Mouse (Mus musculus): Measurements from ENCODE around the gene Ssr3. TPM values are rescaled to one million over a fixed set of nuclear protein-coding genes. Genes with fewer than 3 reads are reported as not detected.

Ssr3 gene
- polyA plus RNA-seq, 1 experiment, result 19.1 TPM

DNA sequence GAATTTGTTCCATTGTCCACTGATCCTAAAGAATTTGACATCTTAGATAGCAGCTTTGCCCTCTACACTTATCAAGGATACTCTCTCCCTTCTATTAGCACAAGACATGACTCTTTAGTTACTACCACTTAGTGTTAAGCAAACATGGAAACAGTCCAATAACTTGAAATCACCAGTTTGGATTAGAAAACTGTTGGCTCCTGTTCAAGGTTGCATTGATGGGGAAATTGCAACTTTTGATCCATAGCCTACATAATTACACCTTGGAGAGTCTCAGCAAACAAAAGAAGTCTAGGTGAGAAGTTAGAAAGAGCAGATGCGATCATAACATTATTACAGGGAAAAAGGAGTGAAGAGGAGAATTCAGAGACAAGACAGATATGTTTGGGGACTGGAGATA is 46.2 kb downstream of the Ssr3 start:
- H3K4me1 ChIP-seq (ENCODE audit: control insufficient read depth, insufficient read depth, low read length), result no peaks in the 10 kb centered on the region
- no peak overlapping the region for H3K27ac ChIP-seq (ENCODE audit: control insufficient read depth, insufficient read depth, low read depth, low read length)
- TF ChIP-seq CTCF (IDR thresholded peaks at IDR 0.05; ENCODE audit: control insufficient read depth, insufficient read depth, insufficient replicate concordance, low read depth, low read length), result no peak
- no peak for TF ChIP-seq POLR2A (IDR thresholded peaks at IDR 0.05; ENCODE audit: control insufficient read depth, low read depth, low read length)
- H3K27me3 ChIP-seq (ENCODE audit: control insufficient read depth, insufficient read depth, low read length), result no peaks in the 10 kb centered on the region
- no peak overlapping the region for H3K4me3 ChIP-seq (ENCODE audit: control insufficient read depth, low read depth, low read length)
- H3K36me3 ChIP-seq (ENCODE audit: control insufficient read depth, insufficient read depth, low read length), result no peaks in the 10 kb centered on the region

DNA sequence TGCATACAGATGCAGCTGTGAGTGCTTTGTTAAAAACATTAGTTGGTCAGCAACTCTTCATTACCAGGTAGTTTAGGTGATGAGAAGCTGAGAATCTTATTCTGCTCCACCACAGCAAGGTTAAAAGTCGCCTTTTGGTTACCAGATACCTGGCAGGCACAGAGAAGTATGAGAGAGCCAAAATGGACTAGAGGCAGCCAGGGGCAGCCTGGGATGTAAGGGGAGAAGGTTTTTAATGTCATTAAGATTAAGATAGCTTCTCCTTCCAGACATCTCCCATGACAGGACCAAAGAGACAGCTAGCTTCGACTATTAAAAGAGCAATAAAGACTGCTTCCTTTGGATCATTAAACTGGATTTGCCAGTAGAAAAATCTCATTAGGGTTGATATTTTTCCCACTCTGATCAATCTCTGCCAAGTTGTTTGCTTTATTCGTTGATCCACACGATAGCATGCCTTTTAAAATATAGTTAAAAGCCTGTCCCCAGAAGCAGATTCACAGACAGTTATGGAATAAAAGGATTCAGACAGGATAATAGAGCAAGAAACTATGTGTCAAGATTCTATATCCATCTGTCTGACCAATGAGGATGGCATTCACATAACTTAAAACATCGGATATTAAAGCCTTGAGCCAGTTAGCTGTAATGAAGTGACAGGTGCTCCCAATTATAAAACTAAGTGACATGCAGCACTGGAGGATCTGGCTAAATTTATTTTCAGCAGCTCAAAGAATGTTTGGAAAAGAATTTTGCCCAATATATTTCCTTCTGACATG is 52.1 kb downstream of the Ssr3 start:
- peaks cover 2% of the 10 kb centered on the region; the same call in 1 of the 2 replicates for H3K4me1 ChIP-seq (ENCODE audit: control insufficient read depth, insufficient read depth, low read length)
- H3K4me3 ChIP-seq (ENCODE audit: control insufficient read depth, low read depth, low read length), result no peak overlapping the region
- H3K36me3 ChIP-seq (ENCODE audit: control insufficient read depth, insufficient read depth, low read length), result no peaks in the 10 kb centered on the region
- no peaks in the 10 kb centered on the region for H3K27me3 ChIP-seq (ENCODE audit: control insufficient read depth, insufficient read depth, low read length)
- TF ChIP-seq POLR2A (IDR thresholded peaks at IDR 0.05; ENCODE audit: control insufficient read depth, low read depth, low read length), result no peak
- no peak for TF ChIP-seq CTCF (IDR thresholded peaks at IDR 0.05; ENCODE audit: control insufficient read depth, insufficient read depth, insufficient replicate concordance, low read depth, low read length)
- H3K27ac ChIP-seq (ENCODE audit: control insufficient read depth, insufficient read depth, low read depth, low read length), result no peak overlapping the region

DNA sequence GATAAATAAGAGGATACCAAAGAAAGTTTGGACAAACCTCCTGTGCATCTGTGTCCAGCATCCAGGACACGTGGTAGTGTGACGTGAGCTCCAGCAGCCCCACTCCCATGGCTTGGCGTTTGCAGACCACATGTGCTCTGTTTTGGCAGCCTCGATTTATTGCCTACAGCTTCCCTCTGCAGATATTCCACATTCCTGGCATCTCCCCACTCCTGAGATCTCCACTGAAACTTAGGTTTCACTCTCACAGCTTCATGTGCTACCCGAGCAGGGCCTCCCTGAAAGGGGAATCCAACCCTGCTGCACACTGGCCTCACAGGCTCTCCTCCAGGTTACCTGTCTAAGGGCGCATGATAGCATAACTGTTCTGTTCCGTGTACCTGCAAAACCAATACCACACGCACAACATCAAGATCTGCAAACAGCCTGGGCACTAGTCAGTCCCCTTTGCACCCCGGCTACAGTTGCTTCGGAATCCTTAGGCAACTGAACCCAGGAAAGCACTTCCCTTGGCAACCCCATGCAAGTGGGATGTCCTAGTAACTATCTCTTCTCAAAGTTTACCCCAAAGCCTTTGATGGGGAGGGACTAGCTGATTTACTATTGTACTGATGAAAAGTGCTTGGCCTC is 54.5 kb downstream of the Ssr3 start:
- H3K4me1 ChIP-seq (ENCODE audit: control insufficient read depth, insufficient read depth, low read length), result peaks cover 2% of the 10 kb centered on the region; the same call in 1 of the 2 replicates
- H3K27ac ChIP-seq (ENCODE audit: control insufficient read depth, insufficient read depth, low read depth, low read length), result no peak overlapping the region
- H3K4me3 ChIP-seq (ENCODE audit: control insufficient read depth, low read depth, low read length), result peak overlapping the region; percentile 78
- TF ChIP-seq CTCF (IDR thresholded peaks at IDR 0.05; ENCODE audit: control insufficient read depth, insufficient read depth, insufficient replicate concordance, low read depth, low read length) (no peak), POLR2A (IDR thresholded peaks at IDR 0.05; ENCODE audit: control insufficient read depth, low read depth, low read length) (peak; percentile 63; the same call in 1 of the 2 replicates)
- no peaks in the 10 kb centered on the region for H3K27me3 ChIP-seq (ENCODE audit: control insufficient read depth, insufficient read depth, low read length)
- H3K36me3 ChIP-seq (ENCODE audit: control insufficient read depth, insufficient read depth, low read length), result no peaks in the 10 kb centered on the region; the same call in 1 of the 2 replicates

Other genes with a start within 250 kb of the Ssr3 start
- 3.1 and 3.7 TPM in 2 replicates for gene Tiparp, start 135.8 kb upstream of the Ssr3 start, polyA plus RNA-seq (2012; rRNA removed)

All from testis, adult 2 months (tissue).